Comparison of ENCODE assay signal across 23 mouse cellular contexts in genomic region chr5:146283899-146284298, GRCm38 (mm10). TPM values are rescaled to one million over a fixed set of nuclear protein-coding genes. Genes with fewer than 3 reads are reported as not detected.
DNase-seq lines count a peak whose midpoint lies in the region; ATAC-seq lines count a peak whose summit lies in the region.
"Had no signal": no experiment of that assay in that cellular context is flagged by ENCODE, and none has a peak within 500 bp of the region (broad histone marks: within the 10 kb centered on the region; RNA-seq: fewer than 3 reads in every experiment).

No protein-coding gene starts in this region.

- H3K9me3 ChIP-seq in intestine, embryonic 16.5 days (ENCODE audit: control insufficient read depth, low read length) = no peaks in the 10 kb centered on the region
- H3K9me3 ChIP-seq in intestine, embryonic 15.5 days = no peaks in the 10 kb centered on the region
- H3K9me3 ChIP-seq: embryonic facial prominence, embryonic 12.5 days; embryonic facial prominence, embryonic 15.5 days; G1E; hindbrain, embryonic 12.5 days; hindbrain, embryonic 15.5 days had no signal

- H3K36me3 ChIP-seq in intestine, embryonic 16.5 days (ENCODE audit: control insufficient read depth, insufficient read depth, low read length) = peaks cover 13% of the 10 kb centered on the region; the same call in 1 of the 2 replicates
- H3K36me3 ChIP-seq in intestine, embryonic 15.5 days = peaks cover 3% of the 10 kb centered on the region

- no peak overlapping the region for H3K27ac ChIP-seq in intestine, embryonic 16.5 days (ENCODE audit: low read length)
- no peak overlapping the region for H3K27ac ChIP-seq in intestine, embryonic 15.5 days
- H3K27ac ChIP-seq: embryonic facial prominence, embryonic 12.5 days; embryonic facial prominence, embryonic 15.5 days; hindbrain, embryonic 12.5 days; hindbrain, embryonic 15.5 days had no signal

- peak; percentile 60 for DNase-seq in adrenal gland, adult 2 months
- no peak for DNase-seq in adrenal gland, adult 18-20 months (ENCODE audit: low spot score in 2 of 2)
- peak; percentile 37 for DNase-seq in adrenal gland, postnatal 10 days
- DNase-seq in adrenal gland, postnatal 36 days = peak; percentile 41 to 48
- DNase-seq: B cell, adult 2 months; cerebellum, adult 18-20 months; cerebellum, adult 9-10 months; cerebellum, postnatal 14 days; forebrain, postnatal 0 days; gastrocnemius, postnatal 25 days; kidney, adult 2 months had no signal

- no peak overlapping the region for H3K4me3 ChIP-seq in intestine, embryonic 16.5 days (ENCODE audit: low read length)
- H3K4me3 ChIP-seq in intestine, embryonic 15.5 days (replicated peaks) = no peak overlapping the region
- H3K4me3 ChIP-seq: embryonic facial prominence, embryonic 12.5 days; embryonic facial prominence, embryonic 15.5 days; hindbrain, embryonic 12.5 days; hindbrain, embryonic 15.5 days had no signal

- no peak overlapping the region for H3K9ac ChIP-seq in intestine, embryonic 16.5 days (ENCODE audit: low read depth, low read length)
- H3K9ac ChIP-seq in intestine, embryonic 15.5 days = no peak overlapping the region
- H3K9ac ChIP-seq: embryonic facial prominence, embryonic 12.5 days; embryonic facial prominence, embryonic 15.5 days; forebrain, postnatal 0 days; hindbrain, embryonic 12.5 days; hindbrain, embryonic 15.5 days had no signal

- ATAC-seq in intestine, embryonic 16.5 days = peak; percentile 62; the same call in 1 of the 2 replicates
- no peak for ATAC-seq in intestine, embryonic 15.5 days
- ATAC-seq in frontal cortex, adult (ENCODE audit: low TSS enrichment) = no peak
- ATAC-seq: forebrain, embryonic 14.5 days; forebrain, postnatal 0 days; Patski had no signal

- H3K27me3 ChIP-seq in intestine, embryonic 16.5 days (replicated peaks; ENCODE audit: control insufficient read depth, insufficient read depth, low read length) = no peaks in the 10 kb centered on the region
- H3K27me3 ChIP-seq in intestine, embryonic 15.5 days (replicated peaks) = no peaks in the 10 kb centered on the region
- H3K27me3 ChIP-seq: CH12.LX; embryonic facial prominence, embryonic 12.5 days; embryonic facial prominence, embryonic 15.5 days; hindbrain, embryonic 12.5 days; hindbrain, embryonic 15.5 days; Patski had no signal

- H3K4me2 ChIP-seq in intestine, embryonic 16.5 days (ENCODE audit: low read depth, low read length) = no peak overlapping the region
- H3K4me2 ChIP-seq in intestine, embryonic 15.5 days (replicated peaks) = no peak overlapping the region
- H3K4me2 ChIP-seq: embryonic facial prominence, embryonic 12.5 days; embryonic facial prominence, embryonic 15.5 days; heart, embryonic 11.5 days; hindbrain, embryonic 12.5 days; hindbrain, embryonic 15.5 days had no signal

- 88% methylated on average over 6 of the region's 6 CpGs for WGBS in intestine, embryonic 16.5 days
- WGBS in intestine, embryonic 15.5 days = 86% methylated on average over 6 of the region's 6 CpGs

- no peaks in the 10 kb centered on the region for H3K4me1 ChIP-seq in intestine, embryonic 16.5 days (ENCODE audit: control insufficient read depth, insufficient read depth, low read length)
- no peaks in the 10 kb centered on the region for H3K4me1 ChIP-seq in intestine, embryonic 15.5 days (replicated peaks)
- H3K4me1 ChIP-seq: embryonic facial prominence, embryonic 12.5 days; embryonic facial prominence, embryonic 15.5 days; hindbrain, embryonic 15.5 days had no signal

RNA-seq across cellular contexts. Expression of gene Cdk8, which starts 52.9 kb away (rescaled TPM):
- total RNA-seq in adrenal gland, adult 2 months (2021) = 10 to 100 TPM; 41.1 to 79.6 TPM
- polyA plus RNA-seq in adrenal gland, adult 2 months (2012; rRNA removed) = 42.2 and 70.3 TPM in 2 replicates
- total RNA-seq in adrenal gland, adult 18-20 months (2021) = 10 to 100 TPM; 43.5 to 91.1 TPM
- polyA plus RNA-seq in intestine, embryonic 16.5 days (2015; fragmentation: Nextera tagmentation; extraction: Ambion mirVana) = 12.2 and 12.9 TPM in 2 replicates
- 19.6 and 20.3 TPM in 2 replicates for polyA plus RNA-seq in intestine, embryonic 15.5 days (2015; fragmentation: Nextera tagmentation; extraction: Ambion mirVana)
- total RNA-seq in adrenal gland, postnatal 10 days (2021) = 10 to 100 TPM; 48.6 to 62.1 TPM
- total RNA-seq in adrenal gland, postnatal 36 days (2021) = 10 to 100 TPM; 43.0 to 78.1 TPM

Comparison
In these comparisons a context has a peak if more than half of its experiments do, and no peak if none do; other contexts are left out.
1. DNase-seq: peak in adrenal gland, adult 2 months (single experiment), adrenal gland, postnatal 10 days (single experiment) and adrenal gland, postnatal 36 days (2 of 2); none in adrenal gland, adult 18-20 months (0 of 2).